Comparison of ENCODE assay signal across 6 mouse cellular contexts in the genomic region with DNA sequence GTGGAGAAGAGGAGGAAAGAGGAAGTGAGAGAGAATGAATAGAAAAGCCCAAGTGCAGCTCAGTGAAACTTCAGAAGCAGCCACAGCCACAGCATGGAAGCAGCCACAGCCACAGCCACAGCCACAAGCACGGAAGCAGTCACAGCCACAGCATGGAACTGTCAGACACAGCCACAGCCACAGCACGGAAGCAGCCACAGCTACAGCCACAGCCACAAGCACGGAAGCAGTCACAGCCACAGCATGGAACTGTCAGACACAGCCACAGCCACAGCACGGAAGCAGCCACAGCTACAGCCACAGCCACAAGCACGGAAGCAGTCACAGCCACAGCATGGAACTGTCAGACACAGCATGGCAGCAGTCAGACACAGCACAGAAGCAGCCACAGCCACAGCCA. TPM values are rescaled to one million over a fixed set of nuclear protein-coding genes. Genes with fewer than 3 reads are reported as not detected.
A peak's percentile ranks its signal among the peaks of the same experiment; 100 is the strongest.
DNase-seq lines count a peak whose midpoint lies in the region; ATAC-seq and TF ChIP-seq lines count a peak whose summit lies in the region.
"Not testable (repeated sequence)": the region's sequence is repeated elsewhere in the genome, so short reads cannot be mapped to it uniquely, and the experiment has no call there.
"Had no signal": no experiment of that assay in that cellular context is flagged by ENCODE, and none has a peak within 500 bp of the region (broad histone marks: within the 10 kb centered on the region; RNA-seq: fewer than 3 reads in every experiment).

No protein-coding gene starts in this region.

- not testable (repeated sequence) for H3K4me1 ChIP-seq in CH12.LX (ENCODE audit: control insufficient read depth in 1 of 2, insufficient read depth in 2 of 2)

- H3K27me3 ChIP-seq in CH12.LX (replicated peaks): not testable (repeated sequence)

- not testable (repeated sequence) for TF ChIP-seq RAD21 in CH12.LX (IDR thresholded peaks at IDR 0.05; ENCODE audit: low read depth, low read length)

- peaks cover 13% of the 10 kb centered on the region for H3K9me3 ChIP-seq in CH12.LX (replicated peaks; ENCODE audit: low read length)

- not testable (repeated sequence) for H3K27ac ChIP-seq in CH12.LX (ENCODE audit: insufficient read depth, low read depth)

- TF ChIP-seq POLR2A in CH12.LX (IDR thresholded peaks at IDR 0.05; ENCODE audit: low read depth, low read length): not testable (repeated sequence)

- H3K4me2 ChIP-seq in CH12.LX (ENCODE audit: insufficient read depth, low read depth, poor library complexity, severe bottlenecking): not testable (repeated sequence)

- dilution Hi-C loops in CH12.LX (cut with MboI; ENCODE audit: extremely low pct_ligation_motif_present, extremely low pct_unique_long_range_greater_than_20kb, low sequenced_read_pairs): not testable (repeated sequence)

- ATAC-seq in granulocyte monocyte progenitor cell, adult 5-6 weeks (replicated peaks; ENCODE audit: poor library complexity, severe bottlenecking): peak; percentile 94
- ATAC-seq in megakaryocyte, adult 5-6 weeks (ENCODE audit: poor library complexity, severe bottlenecking): peak; percentile 40

- in situ Hi-C loops in CH12.LX (cut with MboI; ENCODE audit: low pct_ligation_motif_present, low pct_unique_long_range_greater_than_20kb, low sequenced_read_pairs): not testable (repeated sequence)

- not testable (repeated sequence) for H3K36me3 ChIP-seq in CH12.LX (replicated peaks in 1 of 2; ENCODE audit: control insufficient read depth in 1 of 2, insufficient read depth in 1 of 2, low read length in 1 of 2)

- H3K79me2 ChIP-seq in CH12.LX (replicated peaks; ENCODE audit: control insufficient read depth, extremely low read depth, insufficient read depth, poor library complexity, severe bottlenecking): not testable (repeated sequence)

- not testable (repeated sequence) for TF ChIP-seq EP300 in CH12.LX (IDR thresholded peaks at IDR 0.05; ENCODE audit: low read length)

- peak; percentile 34 for DNase-seq in CH12.LX (ENCODE audit: extremely low read depth)
- peak; percentile 44 for DNase-seq in MEL-GATA-1-ER (ENCODE audit: extremely low read depth, low read depth)

- not testable (repeated sequence) for H3K9ac ChIP-seq in CH12.LX (ENCODE audit: insufficient read depth, low read depth)

- not testable (repeated sequence) for H3K4me3 ChIP-seq in CH12.LX (replicated peaks in 1 of 3; ENCODE audit: low read depth in 2 of 3, low read length in 2 of 3, poor library complexity in 1 of 3)

- TF ChIP-seq CTCF in CH12.LX (conservative IDR thresholded peaks at IDR 0.05 in 1 of 2, IDR thresholded peaks at IDR 0.05 in 1 of 2; ENCODE audit: low read depth in 2 of 2, low read length in 2 of 2): not testable (repeated sequence)

RNA-seq across cellular contexts. Expression of gene Shisa9, which starts 17.1 kb away (rescaled TPM):
- not detected in 2 replicates for total RNA-seq in CH12.LX (2012; rRNA removed)
- not detected in 2 replicates for total RNA-seq in CH12.LX (2014; rRNA removed)
- polyA plus RNA-seq in CH12.LX (2012; ENCODE audit: insufficient read length, low read depth): not detected in 2 replicates
- total RNA-seq in granulocyte monocyte progenitor cell, adult 5-6 weeks (2014; fragmentation: Nextera tagmentation): not detected in 2 replicates
- not detected in 2 replicates for total RNA-seq in granulocyte monocyte progenitor cell, adult 5-6 weeks (2017)
- total RNA-seq in megakaryocyte, adult 5-6 weeks (2015): not detected in 2 replicates
- not detected in 2 replicates for total RNA-seq in megakaryocyte, adult 5-6 weeks (2017)
- total RNA-seq: ES-E14 had no signal
- polyA plus RNA-seq: CD4-positive, CD25-positive, alpha-beta regulatory T cell, adult 4 months had no signal

RNA-seq across cellular contexts. Expression of gene Cpped1, which starts 57.6 kb away (rescaled TPM):
- total RNA-seq in CH12.LX (2012; rRNA removed) (13.6 and 14.6 TPM in 2 replicates), CH12.LX (2014; rRNA removed) (17.5 and 18.0 TPM in 2 replicates)
- polyA plus RNA-seq in CH12.LX (2012; ENCODE audit: insufficient read length, low read depth): 29.5 and 34.6 TPM in 2 replicates
- total RNA-seq in granulocyte monocyte progenitor cell, adult 5-6 weeks (2014; fragmentation: Nextera tagmentation): 20.4 and 32.9 TPM in 2 replicates
- 14.2 and 23.7 TPM in 2 replicates for total RNA-seq in granulocyte monocyte progenitor cell, adult 5-6 weeks (2017)
- 12.5 and 15.8 TPM in 2 replicates for total RNA-seq in megakaryocyte, adult 5-6 weeks (2015)
- 9.9 and 10.5 TPM in 2 replicates for total RNA-seq in megakaryocyte, adult 5-6 weeks (2017)
